Mouse (Mus musculus) embryo, embryonic 9.5 days (tissue): ENCODE measurements around the gene Slc35b2.

Experiments
- DNase-seq: peaks from one replicate; pipeline ENCODE4 v3.0.0-alpha.2; 2017; ENCODE audit errors: extremely low spot score

The Slc35b2 gene

DNA sequence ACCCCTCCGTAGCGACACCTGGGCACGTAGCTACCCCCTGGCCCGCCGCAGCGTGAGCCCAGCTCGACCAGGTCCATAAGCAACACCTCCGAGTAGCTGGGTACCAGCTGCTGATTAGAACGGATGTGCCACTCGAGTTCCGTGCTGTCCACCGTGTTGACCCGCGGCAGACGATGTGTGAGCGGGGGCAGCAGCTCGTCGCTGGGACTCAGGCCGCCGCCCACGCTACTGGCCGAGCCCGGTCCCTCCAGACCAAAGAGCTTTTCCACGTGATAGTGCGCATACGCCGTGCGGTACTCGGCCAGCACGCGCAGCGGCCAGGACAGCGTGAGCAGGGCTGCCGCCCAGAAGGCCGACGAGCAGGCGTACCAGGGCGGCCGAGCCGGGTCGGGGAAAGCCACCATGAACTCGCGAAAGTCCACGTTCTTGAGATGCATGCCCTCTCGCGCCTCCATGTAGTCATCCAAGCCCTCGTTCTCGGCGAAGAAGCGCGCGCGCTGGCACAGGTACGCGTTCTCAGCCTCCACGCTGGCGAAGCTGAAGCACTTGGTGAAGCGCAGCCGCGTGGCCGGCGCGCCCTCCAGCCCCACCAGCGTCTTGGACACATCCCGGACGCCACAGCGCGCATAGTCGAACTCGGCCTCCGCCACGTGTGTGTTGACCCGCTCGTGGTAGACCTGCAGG lies 18.3 kb upstream of the Slc35b2 start:
- no peak for DNase-seq

GRCm38 (mm10) chr17:45546941-45547340 lies 16.7 kb upstream of the Slc35b2 start:
- no peak for DNase-seq

GRCm38 (mm10) chr17:45547461-45548190 lies 16.0 kb upstream of the Slc35b2 start:
- DNase-seq, result no peak

DNA sequence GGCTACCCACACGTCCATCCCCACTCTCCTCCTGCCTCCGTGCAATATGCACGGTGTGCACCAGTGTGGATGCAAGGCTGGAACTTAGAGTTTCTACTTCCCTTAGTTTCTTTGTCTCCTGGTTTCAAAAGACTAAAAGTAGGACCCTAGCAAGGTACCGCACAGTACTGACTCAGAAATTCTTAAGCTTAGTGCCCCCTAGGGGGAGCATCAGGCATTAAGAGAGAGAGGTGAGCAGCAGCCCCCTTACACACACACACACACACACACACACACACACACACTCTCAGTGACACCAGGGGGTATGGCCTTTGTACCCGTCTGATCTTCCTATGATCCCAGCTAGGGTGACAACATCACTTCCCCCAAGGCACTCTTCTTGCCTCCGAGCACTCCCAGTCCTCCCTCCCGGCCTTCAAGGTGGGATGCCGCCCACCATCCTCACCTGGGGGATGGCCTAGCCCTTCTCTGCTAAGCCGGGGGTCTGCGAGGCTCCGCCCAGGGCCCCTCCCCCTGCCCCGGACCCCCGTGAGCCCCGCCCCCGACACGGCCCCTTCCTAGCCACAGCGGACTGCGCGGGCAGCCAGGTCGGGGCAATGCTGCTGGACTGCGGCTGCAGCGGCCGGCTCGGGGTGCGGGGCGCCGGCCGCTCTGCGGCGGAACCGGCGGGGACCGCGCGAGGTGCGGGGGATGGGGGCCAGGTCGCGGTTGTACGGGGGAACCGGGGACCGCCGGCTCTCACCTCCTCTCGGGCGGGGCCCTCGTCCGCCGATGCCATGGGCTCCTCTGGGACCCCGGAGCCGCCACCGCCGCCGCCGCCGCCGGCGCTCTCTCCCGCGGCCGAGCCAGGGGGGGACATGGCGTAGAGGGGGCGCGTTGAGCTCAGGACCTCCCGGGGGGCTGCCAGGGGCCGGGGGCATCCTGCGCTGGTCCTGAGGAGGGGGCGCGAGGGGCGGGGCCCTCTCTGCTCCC lies 14.8 kb upstream of the Slc35b2 start:
- peak; percentile 82 for DNase-seq

DNA sequence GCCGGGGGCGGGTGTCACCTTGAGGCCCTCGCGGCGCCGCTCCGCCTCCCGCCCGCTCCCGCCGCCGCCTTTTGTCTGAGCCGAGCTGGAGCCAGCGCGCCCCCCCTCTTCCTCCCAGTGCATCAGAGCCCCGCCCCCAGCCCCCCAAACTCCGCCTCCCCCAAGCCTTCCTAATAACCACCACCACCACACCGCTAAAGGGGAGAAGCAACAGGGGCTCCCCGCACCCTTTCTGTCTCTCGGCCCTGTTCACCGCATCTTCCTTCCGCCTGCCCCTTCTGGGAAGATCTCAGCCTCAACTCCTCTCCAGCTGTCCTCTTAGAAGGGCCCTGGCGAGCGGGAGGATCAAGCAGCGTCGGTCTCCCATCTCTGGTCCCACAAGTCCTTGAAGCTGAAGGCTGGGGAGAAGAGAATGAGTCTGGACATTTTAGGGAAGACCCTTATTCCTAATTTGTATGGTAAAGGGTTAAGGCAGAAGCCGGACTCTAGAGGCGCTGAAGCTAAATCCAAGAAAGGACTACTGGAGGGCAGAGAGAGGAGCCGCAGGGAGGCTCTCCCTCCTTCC lies 14.0 kb upstream of the Slc35b2 start, which contains the start of gene Tmem151b:
Gene Tmem151b, minus strand, starts transcription at position 61 of the 565 bp plus-strand sequence.
- DNase-seq, result peak; percentile 73

DNA sequence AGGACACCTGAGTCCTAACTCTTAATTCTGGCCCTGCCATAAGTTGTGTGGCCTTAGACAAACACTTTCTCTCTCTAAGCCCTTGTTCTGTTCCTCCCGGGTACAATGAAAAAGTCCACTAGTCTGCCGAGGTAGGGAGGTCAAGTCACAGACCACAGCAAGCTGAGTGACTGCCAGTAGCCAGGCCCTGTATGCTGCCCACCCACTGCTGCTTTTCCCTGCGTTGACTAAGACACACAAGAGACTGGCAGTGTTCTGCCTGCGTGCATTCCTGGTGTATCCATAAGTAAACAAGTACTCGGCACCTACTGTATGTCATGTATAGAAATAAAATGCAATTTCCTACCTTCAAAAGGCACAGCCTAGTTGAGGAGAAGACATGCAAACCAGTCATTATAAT lies 13.4 kb upstream of the Slc35b2 start:
- no peak for DNase-seq

GRCm38 (mm10) chr17:45551249-45551796 lies 12.4 kb upstream of the Slc35b2 start:
- DNase-seq, result no peak

GRCm38 (mm10) chr17:45551816-45552451 lies 11.7 kb upstream of the Slc35b2 start:
- peak; percentile 79 for DNase-seq

- no peak for DNase-seq
Measured at GRCm38 (mm10) chr17:45553065-45553464, 10.6 kb upstream of the Slc35b2 start.

GRCm38 (mm10) chr17:45554420-45554819 lies 9.3 kb upstream of the Slc35b2 start:
- no peak for DNase-seq

- peak; percentile 98 for DNase-seq
Measured at GRCm38 (mm10) chr17:45555452-45556106, 8.1 kb upstream of the Slc35b2 start, which contains the start of gene Nfkbie. Gene Nfkbie (plus strand): TSS chr17:45555703.

DNA sequence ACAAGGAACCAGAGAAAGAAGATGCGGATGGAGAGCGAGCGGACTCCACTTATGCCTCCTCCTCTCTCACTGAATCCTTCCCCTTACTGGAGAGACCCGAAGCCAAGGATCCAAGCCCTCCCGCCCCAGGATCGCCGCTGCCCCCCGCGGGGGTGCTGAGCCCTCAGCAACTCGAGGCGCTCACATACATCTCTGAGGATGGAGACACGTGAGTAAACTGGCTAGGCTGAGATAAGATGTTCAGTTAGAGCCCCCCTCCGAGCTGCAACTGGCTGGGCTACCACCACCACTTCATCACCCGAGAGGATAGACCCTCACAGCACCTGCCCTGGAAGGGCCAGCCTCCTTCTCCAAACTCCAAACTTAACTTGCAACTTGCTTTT lies 7.6 kb upstream of the Slc35b2 start:
- no peak for DNase-seq

DNA sequence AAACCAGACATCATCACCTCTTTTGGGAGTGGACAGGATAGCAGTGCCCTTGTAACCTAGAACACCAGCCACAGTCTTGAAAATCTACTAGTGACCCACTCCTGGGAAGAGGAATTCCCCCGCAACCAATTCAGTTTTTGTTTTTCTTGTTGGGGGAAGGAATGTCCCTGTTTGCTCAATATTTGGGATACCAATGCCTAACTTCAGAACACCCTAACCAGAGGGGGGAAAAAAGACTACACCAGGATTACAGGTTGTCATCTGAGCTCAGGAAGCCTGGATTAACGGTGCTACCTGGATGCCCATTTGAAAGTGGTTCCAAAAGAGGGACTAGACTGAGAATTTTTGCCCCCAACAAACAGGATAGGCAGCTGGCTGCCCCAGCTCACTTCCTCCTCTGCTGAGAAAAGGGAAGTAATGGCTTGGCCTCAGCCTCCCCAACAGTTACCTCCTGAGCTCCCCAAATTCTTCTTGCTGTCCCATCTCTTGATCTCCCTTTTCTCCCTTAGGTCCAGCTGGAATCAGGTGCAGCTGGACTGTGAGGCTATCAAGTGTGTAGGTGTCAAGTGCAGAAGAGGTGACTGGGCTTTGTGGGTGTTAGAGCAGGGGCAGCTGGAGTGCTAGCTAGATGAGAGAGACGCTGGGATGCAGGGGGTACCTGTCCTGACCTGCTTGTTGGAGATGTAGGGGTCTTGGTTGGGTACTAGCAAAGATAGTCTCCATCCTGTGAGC lies 7.0 kb upstream of the Slc35b2 start:
- DNase-seq, result no peak

DNA sequence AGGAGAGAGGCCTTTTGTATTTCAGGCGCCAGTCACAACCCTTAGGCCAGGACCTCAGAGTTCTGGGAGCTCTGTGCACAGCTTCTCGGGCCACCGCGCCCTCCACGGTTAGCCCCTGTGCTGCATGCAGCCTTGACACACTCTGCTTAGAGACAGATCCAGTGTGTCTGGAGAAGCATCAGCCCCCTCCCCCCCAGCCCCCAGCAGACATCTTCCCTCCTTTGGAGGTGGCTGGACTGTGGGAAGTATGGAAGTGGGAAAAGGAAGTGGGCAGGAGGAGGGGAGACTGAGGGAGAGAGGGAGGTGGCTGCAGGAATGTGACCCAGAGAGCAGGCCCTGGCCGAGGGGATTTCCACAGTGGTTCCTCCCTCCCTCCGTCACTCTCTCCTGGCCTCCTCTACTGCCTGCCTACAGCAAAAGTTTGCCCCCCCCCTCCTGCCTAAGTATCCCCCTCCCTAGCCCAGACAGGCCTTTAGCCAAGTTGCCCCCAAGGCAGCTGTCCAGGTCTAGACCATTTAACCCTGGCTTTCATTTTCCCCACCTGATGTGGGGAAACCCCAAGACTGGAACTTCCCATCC lies 6.3 kb upstream of the Slc35b2 start:
- DNase-seq, result no peak

DNA sequence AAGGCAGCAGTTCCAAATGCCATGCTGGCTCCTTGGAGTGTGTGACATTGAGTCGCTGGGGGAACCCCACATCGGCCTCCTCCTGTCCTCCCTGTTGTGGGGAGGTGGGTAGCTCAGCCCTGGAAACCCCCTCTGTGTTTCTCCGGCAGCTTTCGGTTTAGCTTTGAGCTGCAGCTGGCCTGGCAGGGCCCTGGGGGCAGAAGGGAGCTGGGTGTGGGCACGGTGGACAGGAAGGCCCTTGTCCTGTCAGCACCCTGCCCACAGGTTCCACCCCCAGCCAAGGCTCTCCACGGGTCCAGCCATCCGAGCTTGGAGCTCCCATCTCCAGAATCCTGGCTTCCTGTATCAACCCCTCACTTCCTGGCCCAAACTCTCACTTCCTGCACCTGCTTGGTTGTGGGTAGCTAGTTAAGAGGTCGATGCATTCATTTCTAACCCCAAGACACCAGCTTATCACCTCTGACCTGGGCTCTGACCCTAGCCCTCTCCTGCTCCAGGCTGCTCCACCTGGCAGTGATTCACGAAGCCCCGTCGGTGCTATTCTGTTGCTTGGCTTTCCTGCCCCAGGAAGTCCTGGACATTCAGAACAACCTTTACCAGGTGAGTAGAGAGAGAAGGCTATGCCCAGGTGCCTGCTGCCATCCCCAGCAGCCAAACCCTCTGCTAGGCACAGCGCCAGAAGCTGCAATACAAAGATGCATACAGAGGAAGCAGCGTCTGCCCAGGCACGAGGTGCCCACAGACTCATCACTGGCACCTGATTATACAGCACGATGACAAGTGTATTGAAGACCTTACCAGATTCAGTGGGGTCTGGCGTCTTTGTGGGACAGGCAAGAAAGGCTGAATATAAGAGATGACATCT lies 5.4 kb upstream of the Slc35b2 start:
- DNase-seq, result no peak

DNA sequence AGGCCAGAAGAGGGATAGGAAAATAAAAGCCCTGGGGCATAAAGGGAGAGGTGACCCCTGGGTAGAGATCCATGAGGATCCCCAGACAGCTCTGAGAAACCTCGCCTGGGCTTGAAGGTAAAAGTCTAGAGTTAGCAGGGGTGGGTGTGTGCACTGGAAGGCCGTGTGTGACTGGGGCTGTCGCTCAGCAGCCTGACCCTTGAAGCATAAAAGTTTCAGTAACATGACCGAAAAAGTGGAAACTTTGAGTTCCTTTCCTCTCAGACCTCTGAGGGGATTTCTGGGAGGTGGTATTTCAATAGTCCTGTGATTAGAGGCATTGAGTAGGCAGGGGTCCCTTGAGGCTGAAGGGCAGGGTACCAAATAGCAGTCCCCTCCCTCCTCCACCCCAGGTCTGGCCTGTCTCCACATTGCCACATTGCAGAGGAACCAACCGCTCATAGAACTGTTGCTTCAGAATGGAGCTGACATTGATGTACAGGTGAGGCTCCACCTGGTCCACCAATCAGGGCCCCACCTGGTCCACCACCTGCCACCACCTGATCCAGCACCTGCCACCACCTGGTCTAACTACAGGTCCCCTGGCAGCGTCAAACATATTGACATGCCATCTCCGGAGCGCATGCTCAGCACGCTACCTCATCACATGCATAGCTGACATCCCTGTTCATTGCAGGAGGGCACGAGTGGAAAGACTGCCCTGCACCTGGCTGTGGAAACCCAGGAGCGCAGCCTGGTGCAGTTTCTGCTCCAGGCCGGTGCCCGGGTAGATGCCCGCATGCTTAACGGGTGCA lies 3.7 kb upstream of the Slc35b2 start:
- no peak for DNase-seq

GRCm38 (mm10) chr17:45563216-45563615 lies 458 bp upstream of the Slc35b2 start:
- no peak for DNase-seq
